Mouse (Mus musculus) lung, adult 10 weeks (tissue): ENCODE measurements around the gene Pank3. TPM values are rescaled to one million over a fixed set of nuclear protein-coding genes. Genes with fewer than 3 reads are reported as not detected.

Experiments used
- polyA plus RNA-seq: library from polyadenylated mRNA; stranded (reverse); fragments of 350-450 nt; fragmentation: Illumina TruSeq; extraction: RNeasy Lipid Tissue Mini Kit (QIAGEN cat#74804); gene quantifications from one replicate; pipeline ENCODE4 v1.2.3, GENCODE M21; 2014; ENCODE audit warnings: low read depth, low replicate concordance; ENCODE audit not compliant: insufficient read depth

Pank3 gene
- 13.9 TPM for polyA plus RNA-seq

GRCm38 (mm10) chr11:35769188-35769745 is at the start of gene Pank3:
TSS of gene Pank3 (plus strand) at chr11:35769484.

GRCm38 (mm10) chr11:35798874-35799273 is 29.6 kb downstream of the Pank3 start, which contains the start of gene Fbll1:
TSS of gene Fbll1 (minus strand) at chr11:35798884.

DNA sequence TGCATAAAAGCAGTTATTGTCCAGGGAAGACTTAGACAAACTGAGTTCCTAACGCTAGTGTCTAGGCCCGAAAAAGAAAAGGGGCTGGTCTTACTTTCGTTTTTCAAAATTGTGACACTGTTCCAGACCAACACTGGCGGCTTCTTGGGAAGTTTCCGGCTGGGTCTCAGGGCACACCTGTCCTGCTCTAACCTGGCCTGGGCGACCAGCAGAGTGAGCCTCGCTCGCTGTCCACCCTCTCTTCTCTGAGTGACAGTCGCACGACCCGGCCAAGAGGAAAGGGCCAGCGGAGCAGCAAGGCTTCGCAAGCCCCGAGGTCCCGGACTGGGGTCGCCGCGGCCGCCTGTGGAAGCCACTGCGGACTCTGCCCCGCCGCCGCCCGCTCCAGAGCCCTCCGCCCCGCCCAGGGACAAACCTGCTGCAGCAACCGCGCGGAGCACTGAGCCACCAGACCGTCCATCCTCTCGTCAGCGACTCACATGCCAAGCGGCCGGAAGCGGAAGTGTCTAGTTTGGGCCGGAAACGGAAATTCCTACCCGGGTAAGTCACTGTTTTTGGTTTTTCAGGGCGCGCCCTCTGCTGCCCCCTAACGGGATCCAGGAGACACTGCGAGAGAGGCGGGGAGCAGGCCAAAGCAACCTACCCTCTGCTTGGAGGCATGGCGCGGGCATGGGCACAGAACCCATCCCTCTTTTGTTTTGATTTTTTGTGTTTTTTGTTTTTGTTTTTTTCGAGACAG is 64.9 kb downstream of the Pank3 start, which contains the start of gene Rars:
Gene Rars, minus strand, starts transcription at position 485 of the 739 bp plus-strand sequence.

Other genes with a start within 250 kb of the Pank3 start
- not detected for gene Fbll1, start 29.4 kb downstream of the Pank3 start, polyA plus RNA-seq
- 29.0 TPM for gene Rars, start 65.0 kb downstream of the Pank3 start, polyA plus RNA-seq
- 48.1 TPM for gene Wwc1, start 211.0 kb downstream of the Pank3 start, polyA plus RNA-seq